Mouse (Mus musculus) liver, embryonic 14.5 days (tissue): Measurements from ENCODE around the gene Olfr1215.

Experiments used
- CTCF ChIP-seq: IDR thresholded peaks from 2 replicates; pipeline ENCODE4 v1.5.1; 2016; ENCODE audit warnings: antibody characterized with exemption, low read depth, control low read depth
- EP300 ChIP-seq: IDR thresholded peaks from 2 replicates; pipeline ENCODE4 v1.6.1; 2016; ENCODE audit warnings: antibody characterized with exemption, low read depth

- TF ChIP-seq CTCF = no peak
- TF ChIP-seq EP300 = no peak
Measured at GRCm38 (mm10) chr2:89031965-89032364, 25.2 kb upstream of the Olfr1215 start, which contains the start of gene Olfr1217.
